Mouse (Mus musculus): ENCODE results near the gene 1700018B08Rik. TPM values are rescaled to one million over a fixed set of nuclear protein-coding genes. Genes with fewer than 3 reads are reported as not detected.
A peak's percentile ranks its signal among the peaks of the same experiment; 100 is the strongest.

1700018B08Rik gene
- polyA plus RNA-seq, 1 experiment from 2014 or later: not detected

DNA sequence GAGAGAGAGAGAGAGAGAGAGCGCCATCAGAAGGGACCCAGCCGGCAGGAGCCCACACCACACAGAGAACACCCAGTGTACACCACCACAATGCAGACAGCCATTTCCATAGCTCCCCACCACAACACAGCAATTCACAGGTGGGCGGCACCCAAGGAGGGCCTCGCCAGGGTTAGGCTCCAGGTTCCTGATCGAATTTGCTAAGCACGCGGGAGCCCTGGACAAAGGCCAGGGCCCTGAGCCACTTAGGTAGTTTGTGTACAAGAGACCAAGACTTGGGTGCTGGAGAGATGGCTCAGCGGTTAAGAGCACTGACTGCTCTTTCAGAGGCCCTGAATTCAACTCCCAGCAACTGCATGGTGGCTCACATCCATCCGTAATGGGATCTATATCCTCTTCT lies 8.4 kb upstream of the 1700018B08Rik start:
- Histone ChIP-seq H3K9me3 (ENCODE audit: low read length) (no peaks in the 10 kb centered on the region), H3K4me1 (ENCODE audit: insufficient read depth, low read length) (no peaks in the 10 kb centered on the region), H3K36me3 (ENCODE audit: insufficient read depth, low read length) (peaks cover 38% of the 10 kb centered on the region), H3K27me3 (ENCODE audit: insufficient read depth, low read length) (no peaks in the 10 kb centered on the region), H3K27ac (ENCODE audit: low read length) (no peak overlapping the region), H3K4me3 (ENCODE audit: low read length) (no peak overlapping the region), H3K4me2 (replicated peaks; ENCODE audit: low read depth, low read length) (no peak overlapping the region), H3K9ac (replicated peaks; ENCODE audit: low read length) (no peak overlapping the region)
- no peak for ATAC-seq (ENCODE audit: low FRiP score, low TSS enrichment)
- 86% methylated on average over 9 of the region's 9 CpGs for WGBS

GRCm38 (mm10) chr8:121551065-121551985 lies 7.2 kb upstream of the 1700018B08Rik start:
- peaks cover 38% of the 10 kb centered on the region for H3K36me3 ChIP-seq (ENCODE audit: insufficient read depth, low read length)
- H3K4me1 ChIP-seq (ENCODE audit: insufficient read depth, low read length): no peaks in the 10 kb centered on the region
- H3K4me3 ChIP-seq (ENCODE audit: low read length): no peak overlapping the region
- ATAC-seq (ENCODE audit: low FRiP score, low TSS enrichment): no peak
- H3K4me2 ChIP-seq (replicated peaks; ENCODE audit: low read depth, low read length): no peak overlapping the region
- H3K9ac ChIP-seq (replicated peaks; ENCODE audit: low read length): no peak overlapping the region
- no peak overlapping the region for H3K27ac ChIP-seq (ENCODE audit: low read length)
- WGBS: 65% methylated on average over 24 of the region's 24 CpGs
- no peaks in the 10 kb centered on the region for H3K9me3 ChIP-seq (ENCODE audit: low read length)
- H3K27me3 ChIP-seq (ENCODE audit: insufficient read depth, low read length): no peaks in the 10 kb centered on the region

- Histone ChIP-seq H3K36me3 (ENCODE audit: insufficient read depth, low read length) (peaks cover 36% of the 10 kb centered on the region), H3K27me3 (ENCODE audit: insufficient read depth, low read length) (0 out of 2 replicates have a peak, but pooled peaks cover 3% of the 10 kb centered on the region), H3K9ac (replicated peaks; ENCODE audit: low read length) (no peak overlapping the region), H3K4me2 (replicated peaks; ENCODE audit: low read depth, low read length) (no peak overlapping the region), H3K4me1 (ENCODE audit: insufficient read depth, low read length) (no peaks in the 10 kb centered on the region), H3K27ac (ENCODE audit: low read length) (no peak overlapping the region), H3K9me3 (ENCODE audit: low read length) (no peaks in the 10 kb centered on the region), H3K4me3 (ENCODE audit: low read length) (no peak overlapping the region)
- ATAC-seq (ENCODE audit: low FRiP score, low TSS enrichment): no peak
- WGBS: 76% methylated on average over 6 of the region's 6 CpGs
Observed at GRCm38 (mm10) chr8:121550056-121550455, 5.9 kb upstream of the 1700018B08Rik start.

DNA sequence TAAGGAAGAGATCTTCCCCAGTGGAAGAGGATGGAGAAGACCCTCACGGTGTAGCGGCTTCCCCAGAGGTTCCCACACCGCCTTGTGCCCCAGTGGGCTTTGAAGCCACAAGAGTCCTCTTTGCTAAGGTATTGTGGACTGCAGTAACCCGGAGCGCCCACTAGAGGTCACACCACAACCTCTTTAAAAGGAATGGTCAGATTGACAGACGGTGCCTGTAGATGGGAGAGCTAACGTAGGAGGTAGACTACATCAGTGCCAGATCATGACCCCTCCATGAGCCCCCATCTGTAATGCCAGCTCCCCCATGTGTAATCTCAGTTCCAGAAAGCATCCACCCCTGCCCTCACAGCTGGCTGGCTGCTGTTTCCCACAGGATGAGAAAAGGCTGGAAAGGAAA lies 3.0 kb upstream of the 1700018B08Rik start:
- Histone ChIP-seq H3K4me1 (ENCODE audit: insufficient read depth, low read length) (no peaks in the 10 kb centered on the region), H3K36me3 (ENCODE audit: insufficient read depth, low read length) (peaks cover 16% of the 10 kb centered on the region), H3K4me3 (ENCODE audit: low read length) (no peak overlapping the region), H3K9me3 (ENCODE audit: low read length) (no peaks in the 10 kb centered on the region; the same call in 1 of the 2 replicates), H3K27ac (ENCODE audit: low read length) (no peak overlapping the region), H3K4me2 (replicated peaks; ENCODE audit: low read depth, low read length) (no peak overlapping the region), H3K27me3 (ENCODE audit: insufficient read depth, low read length) (0 out of 2 replicates have a peak, but pooled peaks cover 3% of the 10 kb centered on the region), H3K9ac (replicated peaks; ENCODE audit: low read length) (no peak overlapping the region)
- 9% methylated on average over 7 of the region's 7 CpGs for WGBS
- 0 out of 2 replicates have a peak, but pooled peaks have one; percentile 49 for ATAC-seq (ENCODE audit: low FRiP score, low TSS enrichment)

DNA sequence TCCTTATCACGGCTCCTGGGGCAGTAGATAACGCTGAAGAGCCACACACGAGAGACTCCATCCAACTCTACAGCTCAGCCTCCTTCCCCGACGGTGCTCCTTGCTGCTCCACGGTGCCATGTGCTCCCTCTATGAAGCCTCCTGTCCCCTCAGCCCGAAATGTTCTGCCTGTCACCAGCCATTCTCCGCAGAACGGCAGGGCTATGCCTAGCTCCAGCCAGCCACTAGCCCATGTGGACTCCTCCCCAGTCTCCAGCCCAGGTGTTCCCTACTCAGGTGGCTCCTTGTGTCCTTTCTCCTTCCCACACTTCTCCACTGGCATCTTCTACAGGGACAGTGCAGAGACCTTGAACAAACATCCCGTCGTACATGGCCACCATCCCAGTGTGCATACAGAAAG lies 816 bp upstream of the 1700018B08Rik start:
- Histone ChIP-seq H3K4me1 (ENCODE audit: insufficient read depth, low read length) (no peaks in the 10 kb centered on the region), H3K4me2 (replicated peaks; ENCODE audit: low read depth, low read length) (no peak overlapping the region), H3K9ac (replicated peaks; ENCODE audit: low read length) (no peak overlapping the region), H3K9me3 (ENCODE audit: low read length) (peaks cover 3% of the 10 kb centered on the region), H3K27ac (ENCODE audit: low read length) (no peak overlapping the region), H3K27me3 (ENCODE audit: insufficient read depth, low read length) (0 out of 2 replicates have a peak, but pooled peaks cover 3% of the 10 kb centered on the region), H3K36me3 (ENCODE audit: insufficient read depth, low read length) (no peaks in the 10 kb centered on the region), H3K4me3 (ENCODE audit: low read length) (no peak overlapping the region)
- ATAC-seq (ENCODE audit: low FRiP score, low TSS enrichment): no peak
- WGBS: 76% methylated on average over 11 of the region's 11 CpGs

DNA sequence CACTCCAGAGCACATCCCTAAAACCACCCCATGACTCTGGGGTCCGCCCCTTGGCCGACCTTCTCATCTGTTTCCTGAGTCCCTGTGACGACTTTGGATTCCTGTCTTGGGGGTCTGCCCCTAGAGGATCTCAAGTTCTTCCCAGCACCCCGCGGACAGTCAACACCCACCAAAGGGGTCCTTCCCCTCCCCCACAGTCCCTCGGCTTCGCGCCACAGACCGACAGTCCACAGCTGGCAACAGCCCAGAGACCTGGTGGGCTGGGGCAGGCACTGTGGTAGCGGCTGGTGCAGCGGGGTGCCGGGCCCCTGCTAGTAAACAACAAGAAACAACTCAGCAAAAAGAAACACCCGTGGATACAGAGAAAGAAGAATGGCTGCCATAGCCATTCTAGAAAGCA lies 1.2 kb downstream of the 1700018B08Rik start:
- peaks cover 3% of the 10 kb centered on the region; the same call in 1 of the 2 replicates for H3K27me3 ChIP-seq (ENCODE audit: insufficient read depth, low read length)
- no peaks in the 10 kb centered on the region for H3K4me1 ChIP-seq (ENCODE audit: insufficient read depth, low read length)
- H3K4me3 ChIP-seq (ENCODE audit: low read length): no peak overlapping the region
- no peaks in the 10 kb centered on the region for H3K36me3 ChIP-seq (ENCODE audit: insufficient read depth, low read length)
- H3K27ac ChIP-seq (ENCODE audit: low read length): no peak overlapping the region
- no peak overlapping the region for H3K9ac ChIP-seq (replicated peaks; ENCODE audit: low read length)
- no peak overlapping the region for H3K4me2 ChIP-seq (replicated peaks; ENCODE audit: low read depth, low read length)
- ATAC-seq (ENCODE audit: low FRiP score, low TSS enrichment): no peak
- peaks cover 3% of the 10 kb centered on the region for H3K9me3 ChIP-seq (ENCODE audit: low read length)
- WGBS: 57% methylated on average over 13 of the region's 13 CpGs

GRCm38 (mm10) chr8:121541862-121542261 lies 2.3 kb downstream of the 1700018B08Rik start:
- no peak overlapping the region for H3K27ac ChIP-seq (ENCODE audit: low read length)
- ATAC-seq (ENCODE audit: low FRiP score, low TSS enrichment): no peak
- no peak overlapping the region for H3K4me3 ChIP-seq (ENCODE audit: low read length)
- H3K27me3 ChIP-seq (ENCODE audit: insufficient read depth, low read length): peaks cover 3% of the 10 kb centered on the region; the same call in 1 of the 2 replicates
- H3K9ac ChIP-seq (replicated peaks; ENCODE audit: low read length): no peak overlapping the region
- no peaks in the 10 kb centered on the region for H3K4me1 ChIP-seq (ENCODE audit: insufficient read depth, low read length)
- H3K36me3 ChIP-seq (ENCODE audit: insufficient read depth, low read length): no peaks in the 10 kb centered on the region
- peaks cover 3% of the 10 kb centered on the region for H3K9me3 ChIP-seq (ENCODE audit: low read length)
- 82% methylated on average over 19 of the region's 19 CpGs for WGBS
- no peak overlapping the region for H3K4me2 ChIP-seq (replicated peaks; ENCODE audit: low read depth, low read length)

DNA sequence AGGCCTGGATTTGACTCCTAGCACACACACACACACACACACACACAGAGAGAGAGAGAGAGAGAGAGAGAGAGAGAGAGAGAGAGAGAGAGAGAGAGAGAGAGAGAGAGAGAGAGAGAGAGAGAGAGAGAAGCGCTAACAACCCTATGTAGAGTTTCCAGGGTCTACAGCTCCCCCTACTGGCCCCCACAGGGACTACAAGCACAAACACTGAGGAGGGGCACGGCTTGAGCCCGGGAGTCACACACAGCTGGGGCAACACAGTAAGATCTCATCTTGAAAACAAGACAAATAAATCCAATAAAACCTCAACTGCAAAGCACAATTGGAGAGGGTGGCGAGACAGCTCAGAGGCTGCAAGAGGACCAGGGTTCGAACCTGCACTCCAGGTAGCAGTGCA lies 11.7 kb downstream of the 1700018B08Rik start:
- H3K9ac ChIP-seq (replicated peaks; ENCODE audit: low read length): no peak overlapping the region
- WGBS: 46% methylated on average over 5 of the region's 5 CpGs
- H3K4me2 ChIP-seq (replicated peaks; ENCODE audit: low read depth, low read length): no peak overlapping the region
- no peak overlapping the region for H3K4me3 ChIP-seq (ENCODE audit: low read length)
- H3K4me1 ChIP-seq (ENCODE audit: insufficient read depth, low read length): no peaks in the 10 kb centered on the region
- H3K27me3 ChIP-seq (ENCODE audit: insufficient read depth, low read length): no peaks in the 10 kb centered on the region
- H3K36me3 ChIP-seq (ENCODE audit: insufficient read depth, low read length): no peaks in the 10 kb centered on the region
- ATAC-seq (ENCODE audit: low FRiP score, low TSS enrichment): no peak
- no peaks in the 10 kb centered on the region for H3K9me3 ChIP-seq (ENCODE audit: low read length)
- H3K27ac ChIP-seq (ENCODE audit: low read length): no peak overlapping the region

GRCm38 (mm10) chr8:121530639-121531038 lies 13.5 kb downstream of the 1700018B08Rik start:
- Histone ChIP-seq H3K4me1 (ENCODE audit: insufficient read depth, low read length) (peaks cover 6% of the 10 kb centered on the region; the same call in 1 of the 2 replicates), H3K27ac (ENCODE audit: low read length) (no peak overlapping the region), H3K4me3 (ENCODE audit: low read length) (no peak overlapping the region), H3K9me3 (ENCODE audit: low read length) (no peaks in the 10 kb centered on the region), H3K27me3 (ENCODE audit: insufficient read depth, low read length) (no peaks in the 10 kb centered on the region), H3K4me2 (replicated peaks; ENCODE audit: low read depth, low read length) (no peak overlapping the region), H3K36me3 (ENCODE audit: insufficient read depth, low read length) (no peaks in the 10 kb centered on the region), H3K9ac (replicated peaks; ENCODE audit: low read length) (no peak overlapping the region)
- no peak for ATAC-seq (ENCODE audit: low FRiP score, low TSS enrichment)
- WGBS: 74% methylated on average over 10 of the region's 10 CpGs

DNA sequence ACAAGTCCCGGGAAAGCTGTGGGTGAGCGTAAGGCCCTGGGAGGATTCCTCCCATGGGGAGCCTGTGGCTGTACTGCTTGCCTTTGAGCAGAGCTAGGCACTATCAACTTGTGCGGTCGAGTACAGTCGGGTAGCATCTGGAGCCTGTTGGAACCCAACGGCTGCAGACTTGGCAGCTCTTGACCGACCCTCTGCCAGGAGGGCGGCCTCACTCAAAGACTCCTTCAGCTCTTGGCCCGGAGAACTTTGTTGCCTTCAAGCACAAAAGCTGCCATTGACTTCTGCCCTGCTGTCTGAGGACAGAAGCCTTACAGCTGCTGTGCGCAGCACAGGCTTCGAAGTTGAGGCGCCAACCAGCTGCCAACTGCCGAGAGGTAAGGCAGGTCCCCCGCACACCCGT lies 15.3 kb downstream of the 1700018B08Rik start:
- Histone ChIP-seq H3K4me3 (ENCODE audit: low read length) (no peak overlapping the region), H3K4me1 (ENCODE audit: insufficient read depth, low read length) (peaks cover 6% of the 10 kb centered on the region; the same call in 1 of the 2 replicates), H3K36me3 (ENCODE audit: insufficient read depth, low read length) (no peaks in the 10 kb centered on the region), H3K27me3 (ENCODE audit: insufficient read depth, low read length) (no peaks in the 10 kb centered on the region), H3K9me3 (ENCODE audit: low read length) (no peaks in the 10 kb centered on the region), H3K4me2 (replicated peaks; ENCODE audit: low read depth, low read length) (no peak overlapping the region), H3K9ac (replicated peaks; ENCODE audit: low read length) (no peak overlapping the region), H3K27ac (ENCODE audit: low read length) (peak overlapping the region; percentile 35)
- 0 out of 2 replicates have a peak, but pooled peaks have one; percentile 36 for ATAC-seq (ENCODE audit: low FRiP score, low TSS enrichment)
- WGBS: 68% methylated on average over 15 of the region's 15 CpGs
